Mouse (Mus musculus) midbrain, postnatal 0 days (tissue): ENCODE data around the gene Tmem94. TPM values are rescaled to one million over a fixed set of nuclear protein-coding genes. Genes with fewer than 3 reads are reported as not detected.

ENCODE experiments used
- ATAC-seq: fragments of 200-750 bp; cut with Nextera tagmentation; 2 replicates; pipeline ENCODE4 v1.8.0; 2017; ENCODE audit warnings: moderate number of reproducible peaks, mild to moderate bottlenecking, moderate TSS enrichment, moderate library complexity; ENCODE audit not compliant: low FRiP score
- DNase-seq: peaks from one replicate; pipeline ENCODE4 v3.0.0-alpha.2; 2015; ENCODE audit warnings: low spot score
- H3K27ac ChIP-seq: fragments of 300-500 bp; sonication (generic); 2 replicates; pipeline ENCODE4 v1.5.1; 2014; ENCODE audit warnings: low read depth, mild to moderate bottlenecking, low read length, mixed read lengths
- H3K27me3 ChIP-seq: fragments of 300-500 bp; sonication (generic); 2 replicates; pipeline ENCODE4 v1.6.1; 2014; ENCODE audit warnings: low read length, control low read depth, mixed read lengths; ENCODE audit not compliant: insufficient read depth
- H3K36me3 ChIP-seq: fragments of 300-500 bp; sonication (generic); 2 replicates; pipeline ENCODE4 v1.6.1; 2014; ENCODE audit warnings: low read length, control low read depth, mixed read lengths; ENCODE audit not compliant: insufficient read depth
- H3K4me1 ChIP-seq: fragments of 300-500 bp; sonication (generic); 2 replicates; pipeline ENCODE4 v1.6.1; 2014; ENCODE audit warnings: mild to moderate bottlenecking, control low read depth, antibody characterized with exemption, low read length, mixed read lengths; ENCODE audit not compliant: insufficient read depth
- H3K4me2 ChIP-seq: fragments of 300-500 bp; sonication (generic); 2 replicates; pipeline ENCODE4 v1.6.1; 2014; ENCODE audit warnings: low read depth, mild to moderate bottlenecking, low read length, mixed read lengths; ENCODE audit not compliant: poor library complexity, severe bottlenecking
- H3K4me3 ChIP-seq: fragments of 300-500 bp; sonication (generic); 2 replicates; pipeline ENCODE4 v1.5.1; 2014; ENCODE audit warnings: low read depth, mild to moderate bottlenecking, low read length, moderate library complexity
- H3K9ac ChIP-seq: fragments of 300-500 bp; sonication (generic); replicated peaks from 2 replicates; pipeline ENCODE4 v1.6.1; 2014; ENCODE audit warnings: mild to moderate bottlenecking, low read length, moderate library complexity, mixed read lengths; ENCODE audit not compliant: poor library complexity, severe bottlenecking
- H3K9me3 ChIP-seq: fragments of 300-500 bp; sonication (generic); 2 replicates; pipeline ENCODE4 v1.6.1; 2016; ENCODE audit warnings: low read length, control low read depth
- CTCF ChIP-seq: IDR thresholded peaks from 2 replicates; pipeline ENCODE4 v1.5.1; 2016; ENCODE audit warnings: antibody characterized with exemption, mild to moderate bottlenecking
- WGBS: fragments of 180-500 bp; shearing (Covaris S2); extraction: QIAGEN DNeasy Blood & Tissue Kit; methylation state at CpG from one replicate; pipeline ENCODE4 v1.1.7; 2014; 5-methylcytosine and 5-hydroxymethylcytosine counted together
- polyA plus RNA-seq: library from polyadenylated mRNA; unstranded; fragments of >200 nt; fragmentation: Nextera tagmentation; extraction: Ambion mirVana; gene quantifications from 2 replicates; pipeline ENCODE4 v1.2.1, GENCODE M21; 2015
- total RNA-seq: library from RNA; depleted of rRNA; stranded (reverse); fragments of >200 nt; gene quantifications from 2 replicates; pipeline ENCODE4 v1.2.3, GENCODE M21; 2014

Tmem94 gene
- total and polyA plus RNA-seq, 2 experiments from 2014 or later = 15.9 to 32.7 TPM

GRCm38 (mm10) chr11:115824813-115825212 is 59.6 kb downstream of the Tmem94 start:
- TF ChIP-seq CTCF = no peak
- Histone ChIP-seq H3K4me2 (peak overlapping the region; percentile 93), H3K4me1 (peaks cover 5% of the 10 kb centered on the region; the same call in 1 of the 2 replicates), H3K27me3 (peaks cover 16% of the 10 kb centered on the region; the same call in 1 of the 2 replicates), H3K4me3 (0 out of 2 replicates have a peak overlapping the region, but pooled peaks have one; percentile 50), H3K27ac (no peak overlapping the region), H3K36me3 (peaks cover 24% of the 10 kb centered on the region), H3K9ac (no peak overlapping the region), H3K9me3 (no peaks in the 10 kb centered on the region)
- 19% methylated on average over 11 of the region's 11 CpGs for WGBS
- DNase-seq (no peak), ATAC-seq (no peak)

- no peak for TF ChIP-seq CTCF
- Histone ChIP-seq H3K4me3 (no peak overlapping the region), H3K4me1 (peaks cover 5% of the 10 kb centered on the region; the same call in 1 of the 2 replicates), H3K27me3 (peaks cover 22% of the 10 kb centered on the region), H3K9ac (no peak overlapping the region), H3K4me2 (no peak overlapping the region), H3K36me3 (peaks cover 8% of the 10 kb centered on the region), H3K27ac (no peak overlapping the region), H3K9me3 (no peaks in the 10 kb centered on the region)
- WGBS = 38% methylated on average over 5 of the region's 5 CpGs
- DNase-seq = no peak
- ATAC-seq = no peak
Observed at GRCm38 (mm10) chr11:115826487-115826886, 61.3 kb downstream of the Tmem94 start.

- H3K9ac ChIP-seq = no peak overlapping the region
- DNase-seq (no peak), ATAC-seq (no peak)
- no peak for TF ChIP-seq CTCF
- H3K4me2 ChIP-seq = no peak overlapping the region
- peaks cover 22% of the 10 kb centered on the region for H3K27me3 ChIP-seq
- peaks cover 5% of the 10 kb centered on the region; the same call in 1 of the 2 replicates for H3K4me1 ChIP-seq
- H3K36me3 ChIP-seq = peaks cover 2% of the 10 kb centered on the region; the same call in 1 of the 2 replicates
- H3K4me3 ChIP-seq = no peak overlapping the region
- no peaks in the 10 kb centered on the region for H3K9me3 ChIP-seq
- WGBS = 92% methylated on average over 6 of the region's 6 CpGs
- H3K27ac ChIP-seq = no peak overlapping the region
Observed at GRCm38 (mm10) chr11:115827624-115828023, 62.4 kb downstream of the Tmem94 start.

- H3K4me3 ChIP-seq = no peak overlapping the region
- DNase-seq (no peak), ATAC-seq (no peak)
- no peak for TF ChIP-seq CTCF
- WGBS = 57% methylated on average over 4 of the region's 4 CpGs
- no peaks in the 10 kb centered on the region for H3K36me3 ChIP-seq
- no peaks in the 10 kb centered on the region for H3K9me3 ChIP-seq
- no peak overlapping the region for H3K9ac ChIP-seq
- H3K4me1 ChIP-seq = peaks cover 3% of the 10 kb centered on the region; the same call in 1 of the 2 replicates
- H3K27ac ChIP-seq = no peak overlapping the region
- H3K27me3 ChIP-seq = peaks cover 19% of the 10 kb centered on the region
- H3K4me2 ChIP-seq = no peak overlapping the region
Observed at GRCm38 (mm10) chr11:115829036-115829435, 63.8 kb downstream of the Tmem94 start.

- H3K36me3 ChIP-seq = no peaks in the 10 kb centered on the region
- DNase-seq (no peak), ATAC-seq (no peak)
- no peak overlapping the region for H3K4me3 ChIP-seq
- TF ChIP-seq CTCF = no peak
- H3K4me2 ChIP-seq = no peak overlapping the region
- H3K9ac ChIP-seq = no peak overlapping the region
- H3K27ac ChIP-seq = no peak overlapping the region
- no peaks in the 10 kb centered on the region for H3K4me1 ChIP-seq
- H3K27me3 ChIP-seq = peaks cover 10% of the 10 kb centered on the region
- 27% methylated on average over 25 of the region's 25 CpGs for WGBS
- H3K9me3 ChIP-seq = no peaks in the 10 kb centered on the region
Observed at GRCm38 (mm10) chr11:115830550-115831325, 65.5 kb downstream of the Tmem94 start.

GRCm38 (mm10) chr11:115831518-115831917 is 66.3 kb downstream of the Tmem94 start:
- Histone ChIP-seq H3K27ac (no peak overlapping the region), H3K4me3 (no peak overlapping the region), H3K9me3 (no peaks in the 10 kb centered on the region), H3K4me1 (no peaks in the 10 kb centered on the region), H3K4me2 (no peak overlapping the region), H3K27me3 (peaks cover 6% of the 10 kb centered on the region; the same call in 1 of the 2 replicates), H3K9ac (no peak overlapping the region), H3K36me3 (no peaks in the 10 kb centered on the region)
- WGBS = 57% methylated on average over 3 of the region's 3 CpGs
- TF ChIP-seq CTCF = no peak
- DNase-seq = no peak
- ATAC-seq = no peak
